Mouse (Mus musculus): ENCODE measurements around the gene Cnn2.

Gene Cnn2

GRCm38 (mm10) chr10:79968181-79968580 lies 20.2 kb upstream of the Cnn2 start:
- in situ Hi-C loops (cut with MboI; ENCODE audit: low sequenced_read_pairs) = no loop called here

- in situ Hi-C loops (cut with MboI; ENCODE audit: low sequenced_read_pairs) = no loop called here
Measured at GRCm38 (mm10) chr10:79969124-79969568, 19.2 kb upstream of the Cnn2 start.

GRCm38 (mm10) chr10:79970415-79971182 lies 17.8 kb upstream of the Cnn2 start, which contains the start of gene Grin3b:
Gene Grin3b (plus strand): TSS chr10:79970715.
- in situ Hi-C loops (cut with MboI; ENCODE audit: low sequenced_read_pairs) = no loop called here

- in situ Hi-C loops (cut with MboI; ENCODE audit: low sequenced_read_pairs) = no loop called here
Measured at GRCm38 (mm10) chr10:79971183-79971497, 17.2 kb upstream of the Cnn2 start.

GRCm38 (mm10) chr10:79972831-79973230 lies 15.6 kb upstream of the Cnn2 start:
- in situ Hi-C loops (cut with MboI; ENCODE audit: low sequenced_read_pairs) = no loop called here

- in situ Hi-C loops (cut with MboI; ENCODE audit: low sequenced_read_pairs) = no loop called here
Measured at GRCm38 (mm10) chr10:79974087-79974486, 14.3 kb upstream of the Cnn2 start.

- in situ Hi-C loops (cut with MboI; ENCODE audit: low sequenced_read_pairs) = no loop called here
Measured at GRCm38 (mm10) chr10:79974668-79975067, 13.7 kb upstream of the Cnn2 start.

GRCm38 (mm10) chr10:79976071-79976721 lies 12.2 kb upstream of the Cnn2 start:
- in situ Hi-C loops (cut with MboI; ENCODE audit: low sequenced_read_pairs) = no loop called here

- in situ Hi-C loops (cut with MboI; ENCODE audit: low sequenced_read_pairs) = no loop called here
Measured at GRCm38 (mm10) chr10:79976722-79977107, 11.7 kb upstream of the Cnn2 start.

- in situ Hi-C loops (cut with MboI; ENCODE audit: low sequenced_read_pairs) = no loop called here
Measured at GRCm38 (mm10) chr10:79977324-79977723, 11.1 kb upstream of the Cnn2 start.

GRCm38 (mm10) chr10:79978061-79978460 lies 10.3 kb upstream of the Cnn2 start:
- in situ Hi-C loops (cut with MboI; ENCODE audit: low sequenced_read_pairs) = no loop called here

GRCm38 (mm10) chr10:79979401-79980155 lies 8.8 kb upstream of the Cnn2 start:
- in situ Hi-C loops (cut with MboI; ENCODE audit: low sequenced_read_pairs) = loop anchor here (10.0 kb wide), 1 partner anchor 165 kb away; the partner anchor contains the start of genes Cbarp and Midn

GRCm38 (mm10) chr10:79983205-79983604 lies 5.2 kb upstream of the Cnn2 start:
- in situ Hi-C loops (cut with MboI; ENCODE audit: low sequenced_read_pairs) = loop anchor here (10.0 kb wide), 1 partner anchor 162 kb away; the partner anchor contains the start of genes Cbarp and Midn

GRCm38 (mm10) chr10:79983670-79984069 lies 4.7 kb upstream of the Cnn2 start:
- in situ Hi-C loops (cut with MboI; ENCODE audit: low sequenced_read_pairs) = loop anchor here (10.0 kb wide), 1 partner anchor 161 kb away; the partner anchor contains the start of genes Cbarp and Midn

GRCm38 (mm10) chr10:79984195-79984816 lies 4.1 kb upstream of the Cnn2 start, which contains the start of gene Tmem259:
Gene Tmem259 (minus strand): TSS chr10:79984330.
- in situ Hi-C loops (cut with MboI; ENCODE audit: low sequenced_read_pairs) = loop anchor here (10.0 kb wide), 1 partner anchor 160 kb away; the partner anchor contains the start of genes Cbarp and Midn

- in situ Hi-C loops (cut with MboI; ENCODE audit: low sequenced_read_pairs) = loop anchor here (10.0 kb wide), 1 partner anchor 160 kb away; the partner anchor contains the start of genes Cbarp and Midn
Measured at GRCm38 (mm10) chr10:79984871-79985270, 3.5 kb upstream of the Cnn2 start.

- in situ Hi-C loops (cut with MboI; ENCODE audit: low sequenced_read_pairs) = loop anchor here (10.0 kb wide), 1 partner anchor 159 kb away; the partner anchor contains the start of genes Cbarp and Midn
Measured at GRCm38 (mm10) chr10:79985334-79986231, 2.8 kb upstream of the Cnn2 start.

- in situ Hi-C loops (cut with MboI; ENCODE audit: low sequenced_read_pairs) = loop anchor here (10.0 kb wide), 1 partner anchor 158 kb away; the partner anchor contains the start of genes Cbarp and Midn
Measured at GRCm38 (mm10) chr10:79986232-79986878, 2.0 kb upstream of the Cnn2 start.

GRCm38 (mm10) chr10:79986963-79987362 lies 1.4 kb upstream of the Cnn2 start:
- in situ Hi-C loops (cut with MboI; ENCODE audit: low sequenced_read_pairs) = loop anchor here (10.0 kb wide), 1 partner anchor 158 kb away; the partner anchor contains the start of genes Cbarp and Midn

All from CH12F3 (cell line).